Mouse (Mus musculus): ENCODE data around the gene Mypn.

Gene Mypn

DNA sequence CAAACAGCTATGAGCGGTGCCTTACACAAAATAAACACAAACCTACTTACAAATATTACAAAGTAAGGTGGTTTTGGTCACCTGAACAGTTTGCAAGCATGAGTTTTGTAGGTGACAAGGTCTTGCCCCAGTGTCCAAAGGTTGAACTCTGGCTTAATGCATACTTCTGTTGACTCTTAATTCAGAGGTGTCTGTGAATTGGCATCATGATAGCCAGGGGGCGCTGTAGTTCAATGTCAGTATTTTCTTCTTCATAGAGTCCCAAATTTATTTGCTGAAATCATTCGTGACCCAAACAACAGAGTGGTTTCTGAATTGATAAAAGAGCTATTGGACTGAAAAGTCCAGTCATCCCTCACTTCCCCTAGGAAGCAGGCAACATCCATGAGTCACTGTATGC is 50.2 kb downstream of the Mypn start:
- DNase-seq: peak; percentile 60

DNA sequence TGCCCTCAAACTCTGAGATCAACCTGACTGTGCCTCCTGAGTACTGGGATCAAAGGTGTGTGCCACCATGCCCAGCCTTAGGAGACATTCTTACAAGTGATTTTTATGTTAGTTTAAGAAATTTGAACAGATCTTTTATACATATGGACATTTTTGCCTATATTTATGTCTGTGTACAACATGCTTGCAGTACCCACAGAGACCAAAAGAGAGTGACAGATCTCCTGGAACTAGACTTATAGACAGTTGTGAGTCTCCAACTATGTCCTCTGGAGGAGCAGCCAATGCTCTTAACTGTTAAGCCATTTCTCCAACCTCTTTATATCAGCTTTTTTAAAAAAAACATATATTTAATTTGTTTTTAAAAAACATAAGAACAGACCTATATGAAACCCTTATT is 51.4 kb downstream of the Mypn start:
- no peak for DNase-seq

DNA sequence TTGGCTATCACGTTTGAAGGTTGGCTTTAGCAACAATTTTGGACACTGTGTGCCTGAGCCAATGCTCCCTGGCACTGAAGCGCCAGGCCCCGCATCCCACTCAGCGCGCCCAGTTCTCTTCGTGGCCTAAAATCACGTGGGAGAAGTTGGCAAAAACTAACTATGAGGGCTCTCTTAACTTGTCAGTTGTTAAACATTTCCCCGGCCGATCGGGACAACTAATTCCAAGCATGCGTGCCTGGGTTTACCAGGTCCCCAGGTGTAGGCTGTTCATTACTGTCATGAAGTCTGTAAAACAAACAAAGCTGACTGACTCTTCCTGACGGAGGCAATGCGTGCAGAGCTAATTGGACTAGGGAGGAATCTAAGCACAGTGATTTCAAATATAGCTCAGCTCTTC is 61.1 kb downstream of the Mypn start:
- no peak for DNase-seq

DNA sequence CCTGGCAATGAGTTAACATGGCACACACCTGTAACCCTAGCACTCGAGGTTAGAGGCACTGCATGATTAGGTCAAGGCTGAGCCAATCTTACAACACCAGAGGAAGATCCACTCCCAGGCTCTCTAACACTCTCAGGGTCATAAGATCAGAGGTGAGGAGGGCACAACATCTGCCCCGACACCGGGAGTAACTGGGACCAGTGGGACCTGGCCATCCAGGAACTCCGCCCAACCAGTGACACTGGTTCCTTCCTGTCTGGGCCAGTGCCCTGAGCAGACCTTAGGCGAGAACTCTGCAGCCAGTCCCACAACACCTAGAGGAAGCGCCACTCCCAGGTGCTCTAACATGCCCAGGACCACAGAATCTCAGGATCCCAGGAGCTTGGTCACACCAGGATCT is 67.3 kb downstream of the Mypn start:
- DNase-seq: no peak

DNA sequence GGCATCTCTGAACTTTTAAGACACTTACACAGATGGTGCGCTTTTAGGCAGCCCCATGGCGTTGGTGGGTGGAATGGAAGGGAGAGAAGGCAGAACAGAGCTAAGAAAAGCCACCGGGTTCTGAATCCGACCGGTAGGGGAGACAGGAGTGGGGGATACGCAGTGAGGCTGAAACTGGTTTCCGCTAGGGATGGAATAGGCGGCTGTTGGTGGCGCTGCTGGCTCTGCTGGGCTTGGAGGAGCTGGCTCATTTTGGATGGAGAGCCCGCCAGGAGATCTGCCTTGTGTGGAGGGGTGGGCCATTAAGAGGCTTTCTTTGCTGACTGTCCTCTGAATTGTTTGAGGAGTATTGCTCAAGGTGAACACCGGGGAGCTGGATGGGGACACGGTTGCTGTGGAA is 68.1 kb downstream of the Mypn start:
- DNase-seq: no peak

DNA sequence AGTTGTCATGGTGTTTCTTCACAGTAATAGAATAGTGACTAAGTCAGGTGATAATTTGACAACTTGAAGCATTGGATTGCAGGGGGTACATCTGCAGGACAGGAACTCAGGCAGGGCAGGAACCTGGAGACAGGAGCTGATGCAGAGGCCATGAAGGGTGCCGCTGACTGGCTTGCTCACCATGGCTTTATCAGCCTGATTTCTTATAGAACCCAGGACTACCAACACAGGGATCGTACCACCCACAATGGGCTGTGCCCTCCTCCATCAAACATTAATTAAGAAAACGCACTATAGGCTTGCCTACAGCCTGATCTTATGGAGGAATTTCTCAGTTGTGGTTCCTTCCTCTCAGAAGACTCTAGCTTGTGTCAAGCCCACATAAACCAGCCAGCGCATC is 70.4 kb downstream of the Mypn start:
- DNase-seq: no peak

DNA sequence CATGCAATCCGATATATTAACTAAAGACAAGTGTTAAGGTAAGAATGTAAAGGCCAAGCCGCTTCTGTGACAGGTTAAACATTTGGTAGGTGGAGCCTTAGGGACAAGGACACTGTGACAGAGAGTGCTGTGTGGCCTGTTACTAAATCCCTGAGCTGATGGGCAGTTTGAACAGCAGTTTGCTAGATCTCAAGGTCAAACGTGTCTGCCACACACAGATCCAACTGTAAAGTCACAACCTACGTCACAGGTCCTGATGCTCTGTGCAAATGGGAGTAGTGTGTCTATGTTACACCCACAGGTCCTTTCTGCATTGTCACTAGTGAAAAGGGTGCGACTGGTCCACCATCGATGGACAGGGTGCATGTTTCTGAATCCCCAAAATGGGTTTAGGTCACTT is 71.4 kb downstream of the Mypn start:
- no peak for DNase-seq

DNA sequence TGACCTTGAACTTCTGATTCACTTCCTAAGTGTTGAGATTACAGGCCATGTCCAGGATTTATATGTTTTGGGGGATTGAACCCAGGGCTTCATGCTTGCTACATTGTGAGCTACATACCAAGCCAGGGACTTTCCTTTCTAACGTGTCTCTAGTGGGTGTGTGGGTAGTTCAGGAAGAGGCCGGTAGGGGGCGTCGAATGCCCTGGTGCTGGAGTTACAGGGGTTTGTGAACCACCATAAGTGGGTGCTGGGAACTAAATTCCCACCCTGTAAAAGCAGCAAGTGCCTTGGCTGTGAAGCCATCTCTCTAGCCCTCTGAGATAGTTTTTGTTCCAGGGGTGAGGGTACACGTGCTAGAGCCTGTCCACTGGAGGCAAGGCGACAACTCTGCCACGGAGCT is 73.3 kb downstream of the Mypn start:
- DNase-seq: no peak

DNA sequence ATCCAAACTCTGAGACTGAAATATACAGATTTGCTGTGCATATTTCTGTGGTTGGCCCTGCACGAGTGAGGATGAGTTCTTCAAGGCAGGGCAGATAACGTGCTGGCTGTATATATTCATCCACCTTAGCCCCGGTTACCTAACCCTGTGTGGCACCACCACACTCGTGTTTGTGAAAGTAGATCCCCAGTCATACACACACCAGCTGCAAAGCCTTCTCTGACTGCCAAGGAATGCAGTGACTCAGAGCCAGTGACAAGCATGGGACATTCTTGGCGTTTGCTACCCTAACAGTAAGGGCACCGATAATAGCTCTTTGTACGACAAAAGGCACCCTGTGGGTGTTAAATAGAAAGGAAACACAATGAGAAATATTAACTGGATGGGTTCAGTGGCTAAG is 75.5 kb downstream of the Mypn start:
- no peak for DNase-seq

DNA sequence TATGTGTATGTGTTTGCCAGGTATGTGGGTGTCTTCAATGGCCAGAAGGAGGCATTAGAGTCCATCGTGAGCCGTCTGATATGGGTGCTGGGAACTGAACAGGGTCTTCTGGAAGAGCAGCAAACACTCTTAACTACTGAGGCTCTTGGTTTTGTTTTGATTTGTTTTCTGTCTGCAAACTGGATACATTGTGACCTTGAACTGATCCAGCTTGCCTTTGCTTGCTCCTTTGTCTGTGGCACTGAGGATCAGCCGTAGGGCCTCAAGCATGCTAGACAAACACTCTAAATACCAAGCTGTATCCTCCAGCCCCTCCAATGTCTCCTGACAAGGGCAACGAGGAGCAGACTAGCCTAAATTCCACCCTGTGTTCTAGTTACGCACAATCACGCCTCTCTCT is 76.6 kb downstream of the Mypn start:
- no peak for DNase-seq

DNA sequence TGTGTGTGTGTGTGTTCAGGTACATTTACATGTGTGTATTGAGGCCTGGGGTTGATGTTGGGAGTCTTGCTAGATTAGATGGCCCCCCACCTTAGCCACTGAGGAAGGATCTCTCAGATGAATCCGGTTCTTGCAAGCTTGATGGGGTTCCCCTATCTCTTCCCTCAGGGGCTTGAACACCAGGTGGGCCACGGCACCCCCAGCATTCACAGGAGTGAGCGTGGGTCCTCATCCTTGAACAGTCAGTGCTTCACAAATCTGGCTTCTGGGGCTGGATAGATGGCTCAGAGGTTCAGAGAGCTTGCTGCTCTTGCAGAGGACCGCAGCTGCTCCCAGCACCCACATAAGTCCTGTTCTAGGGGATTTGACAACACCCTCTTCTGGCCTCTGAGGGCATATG is 77.6 kb downstream of the Mypn start:
- no peak for DNase-seq

DNA sequence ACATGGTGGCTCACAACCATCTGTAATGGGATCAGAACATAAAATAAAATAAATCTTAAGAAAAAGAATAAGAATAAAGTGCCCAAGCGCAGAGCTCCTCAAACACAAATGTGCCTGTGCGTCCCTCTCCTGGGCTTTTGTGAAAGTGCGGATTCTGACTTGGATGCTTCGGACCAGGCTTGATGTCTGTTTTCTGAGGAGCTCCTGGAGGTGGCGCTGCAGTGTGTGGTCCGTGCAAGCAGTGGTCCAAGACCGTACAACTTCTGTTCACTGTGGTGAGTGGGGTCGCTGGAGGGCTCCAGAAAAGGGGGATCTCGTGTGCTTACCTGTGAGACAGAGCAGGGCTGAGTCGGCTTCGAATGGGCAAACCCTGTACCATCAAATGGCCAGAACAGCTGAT is 78.4 kb downstream of the Mypn start:
- DNase-seq: no peak

DNA sequence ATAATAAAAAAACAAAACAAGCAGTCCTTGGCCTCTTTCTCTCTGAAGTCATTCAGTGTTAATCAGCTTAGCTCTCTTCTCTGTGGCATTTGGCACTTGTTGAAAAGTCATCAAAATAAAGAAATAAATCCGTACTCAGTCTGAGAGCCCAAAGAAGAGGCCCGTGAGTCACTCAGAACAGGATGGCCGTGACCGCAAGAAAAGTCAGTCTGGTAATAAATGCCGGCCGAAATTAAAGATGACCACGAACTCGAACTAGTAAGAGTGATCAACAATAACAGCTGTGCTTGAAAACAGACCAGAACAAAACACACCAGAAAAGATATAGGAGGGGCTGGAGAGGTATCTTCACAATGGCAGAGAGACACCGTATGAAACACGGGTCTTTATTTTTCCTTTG is 79.7 kb downstream of the Mypn start:
- no peak for DNase-seq

DNA sequence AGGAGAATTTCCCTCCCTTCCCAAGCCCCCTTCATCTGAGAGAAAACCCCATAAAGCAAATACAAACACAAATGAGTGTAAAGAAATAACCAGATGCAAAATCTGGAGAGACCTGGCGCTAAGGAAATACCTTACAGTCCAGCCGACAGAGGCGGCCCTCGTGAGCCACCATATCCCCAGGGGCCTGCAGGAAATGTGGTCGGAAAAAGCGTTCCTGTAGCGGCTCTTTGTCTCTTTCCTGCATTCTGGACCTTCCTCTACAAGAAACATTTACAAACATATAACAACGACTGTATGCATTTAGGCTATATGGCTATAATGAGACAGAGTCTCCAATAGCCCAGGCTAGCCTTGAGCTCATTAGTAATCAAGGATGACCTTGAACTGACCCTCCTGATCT is 80.6 kb downstream of the Mypn start:
- DNase-seq: no peak

DNA sequence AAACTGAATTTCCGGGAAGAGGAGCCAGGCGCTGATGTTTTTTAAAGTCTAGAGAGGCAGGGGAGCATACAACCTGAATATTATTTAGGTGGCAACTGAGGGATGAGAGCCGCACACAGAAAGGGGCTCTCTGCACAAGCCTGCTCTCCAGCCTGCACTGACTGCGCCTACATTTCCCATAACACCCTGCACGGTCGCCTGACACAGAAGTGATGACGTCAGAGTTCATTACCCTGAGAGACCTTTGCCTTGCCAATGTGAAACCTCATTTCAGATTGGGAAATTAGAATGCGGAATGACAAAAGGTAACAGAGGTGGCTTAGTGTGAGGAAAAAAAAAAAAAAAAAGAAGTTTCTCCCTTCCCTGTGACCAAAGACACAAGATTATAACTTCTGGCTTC is 81.2 kb downstream of the Mypn start:
- no peak for DNase-seq

DNA sequence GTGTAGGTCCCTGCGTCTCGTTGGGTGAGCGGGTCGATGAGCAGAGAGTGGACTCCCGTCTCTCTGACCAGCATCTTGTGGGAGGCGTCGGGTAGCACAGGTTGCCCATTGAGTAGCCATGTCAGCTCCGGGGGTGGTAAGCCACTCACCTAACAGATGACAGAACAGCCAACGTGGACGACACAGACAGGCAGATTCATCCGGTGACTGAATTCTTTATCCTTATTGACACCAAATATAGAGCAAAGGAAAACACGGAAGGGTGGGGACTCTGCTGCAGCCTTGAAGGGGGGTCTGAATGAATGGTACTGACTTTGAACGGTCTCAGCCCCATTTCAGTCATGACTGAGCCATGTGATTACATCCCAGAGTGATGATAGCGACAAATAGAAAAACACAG is 81.8 kb downstream of the Mypn start:
- DNase-seq: no peak

DNA sequence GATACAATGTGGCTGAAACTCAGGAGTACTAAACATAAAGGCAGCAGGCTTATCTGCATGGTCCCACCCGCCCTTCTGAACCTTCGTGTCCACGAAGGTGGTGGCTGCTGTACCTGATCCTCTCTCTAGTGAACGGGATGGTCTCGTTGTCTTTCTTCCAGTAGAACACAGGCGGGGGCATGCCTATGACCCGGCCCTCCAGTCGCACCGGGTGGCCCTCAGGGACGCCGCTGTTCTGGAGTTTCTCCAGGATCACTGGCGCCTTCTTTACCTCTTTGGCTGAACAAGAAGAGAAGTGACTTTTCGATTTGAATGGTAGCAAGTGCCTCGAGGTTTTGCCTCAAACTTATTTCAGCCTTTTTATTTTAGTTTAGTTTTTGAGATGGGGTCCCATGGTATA is 83.8 kb downstream of the Mypn start:
- no peak for DNase-seq

DNA sequence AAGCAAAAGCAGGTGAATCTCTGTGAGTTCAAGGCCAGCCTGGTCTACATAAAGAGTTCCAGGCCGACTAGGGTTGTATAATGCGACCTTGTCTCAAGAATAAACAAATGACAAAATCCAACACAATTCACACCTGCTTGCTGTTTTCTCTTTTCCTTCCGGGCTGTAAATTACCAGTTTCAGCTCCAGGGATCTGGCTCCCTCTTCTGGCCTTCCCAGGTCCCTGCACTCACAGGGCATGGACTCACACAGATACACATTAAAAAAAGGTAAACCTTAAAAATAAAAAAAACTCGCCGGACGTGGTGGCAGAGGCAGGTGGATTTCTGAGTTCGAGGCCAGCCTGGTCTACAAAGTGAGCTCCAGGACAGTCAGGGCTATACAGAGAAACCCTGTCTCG is 86.2 kb downstream of the Mypn start:
- DNase-seq: no peak

DNA sequence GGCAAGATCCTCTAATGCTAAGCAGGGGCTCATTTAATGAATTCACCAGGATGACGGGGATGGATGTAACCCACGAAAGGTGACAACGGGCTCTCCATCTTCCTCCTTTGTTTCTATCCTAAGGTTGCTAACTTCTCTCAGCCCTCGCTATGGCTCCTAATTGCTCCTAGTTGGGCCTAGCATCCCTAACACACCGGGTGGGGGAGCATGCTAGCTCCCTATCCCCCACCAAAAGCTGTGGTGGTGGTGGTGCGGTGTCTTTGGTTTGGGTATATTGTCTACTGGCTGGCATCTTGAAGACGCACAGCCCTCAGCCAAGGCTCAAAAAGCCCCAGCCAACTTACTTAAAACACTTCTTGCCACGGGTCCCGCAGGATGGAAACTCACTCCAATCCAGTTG is 87.4 kb downstream of the Mypn start:
- no peak for DNase-seq

DNA sequence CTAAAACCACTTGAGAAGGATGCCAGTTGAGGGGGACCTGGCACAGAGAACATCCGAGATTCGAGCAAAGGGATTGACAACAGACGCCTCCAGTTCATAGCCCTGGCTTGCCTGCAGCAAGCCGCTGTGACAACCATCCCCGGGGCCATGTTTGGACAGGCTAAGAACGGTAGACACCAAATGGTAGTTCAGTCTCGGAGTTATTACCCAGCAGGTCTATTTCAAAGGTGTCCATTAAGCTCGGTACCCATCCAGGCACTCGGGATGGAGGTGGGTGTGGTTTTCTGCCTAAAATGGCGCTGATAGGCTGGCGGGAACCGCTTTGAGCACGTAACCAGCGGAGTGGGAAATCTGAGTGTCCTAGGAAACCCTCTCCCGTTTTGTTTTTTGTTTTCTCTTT is 87.9 kb downstream of the Mypn start:
- DNase-seq: no peak

DNA sequence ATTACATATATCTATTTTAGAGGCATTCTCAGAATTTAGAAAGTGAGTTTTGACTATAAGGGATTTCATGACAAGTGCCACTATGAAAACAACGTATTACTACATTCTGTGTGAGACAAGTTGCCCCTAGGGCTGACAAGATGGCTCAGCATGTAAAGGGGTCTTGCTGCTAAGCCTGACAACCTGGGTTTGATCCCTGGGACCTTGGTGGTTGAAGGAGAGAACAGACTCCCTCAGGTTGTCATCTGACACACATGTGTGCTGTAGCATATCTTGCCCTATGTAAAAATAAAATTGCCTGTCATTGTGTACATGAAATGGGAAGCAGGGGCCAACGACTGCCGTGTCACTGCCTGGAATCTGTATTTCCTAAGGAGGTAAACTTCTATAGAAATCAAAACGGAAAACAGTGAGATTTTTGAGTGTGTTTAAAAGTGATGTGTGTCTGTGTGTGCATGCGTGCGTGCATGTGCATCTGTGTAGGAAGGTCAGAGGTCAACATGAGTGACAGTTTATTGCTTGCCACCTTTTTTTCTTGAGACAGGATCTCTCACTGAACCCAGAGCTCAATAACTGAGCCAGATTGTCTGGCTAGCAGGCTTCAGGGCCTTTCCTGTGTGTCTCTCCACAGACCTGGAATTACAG is 89.9 kb downstream of the Mypn start:
- no peak for DNase-seq

DNA sequence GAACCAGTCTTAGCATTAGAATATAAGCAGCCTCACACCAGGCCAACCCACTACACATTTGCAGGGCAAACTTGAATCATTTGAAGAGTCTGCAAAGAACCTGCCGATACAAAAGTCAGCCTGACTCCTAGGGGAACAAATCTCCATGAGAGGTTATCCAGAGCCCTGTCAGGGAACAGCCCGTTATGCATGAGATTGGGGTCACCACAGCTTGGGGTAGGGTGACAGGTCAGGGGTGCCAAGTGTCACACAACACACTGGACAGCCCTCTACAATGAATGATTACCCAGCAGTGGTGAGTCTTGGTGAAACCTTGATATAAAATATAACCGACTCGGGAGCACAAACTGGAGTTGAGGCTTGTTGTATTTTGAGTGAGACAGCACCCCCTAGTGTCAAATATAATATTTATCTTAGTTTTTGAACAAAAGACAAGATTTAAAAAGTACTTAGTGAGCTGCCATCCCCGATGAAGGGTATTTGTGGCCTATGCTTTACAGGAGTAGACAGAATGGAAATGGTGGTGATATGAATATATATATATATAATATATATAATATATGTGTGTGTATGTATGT is 90.6 kb downstream of the Mypn start:
- no peak for DNase-seq

DNA sequence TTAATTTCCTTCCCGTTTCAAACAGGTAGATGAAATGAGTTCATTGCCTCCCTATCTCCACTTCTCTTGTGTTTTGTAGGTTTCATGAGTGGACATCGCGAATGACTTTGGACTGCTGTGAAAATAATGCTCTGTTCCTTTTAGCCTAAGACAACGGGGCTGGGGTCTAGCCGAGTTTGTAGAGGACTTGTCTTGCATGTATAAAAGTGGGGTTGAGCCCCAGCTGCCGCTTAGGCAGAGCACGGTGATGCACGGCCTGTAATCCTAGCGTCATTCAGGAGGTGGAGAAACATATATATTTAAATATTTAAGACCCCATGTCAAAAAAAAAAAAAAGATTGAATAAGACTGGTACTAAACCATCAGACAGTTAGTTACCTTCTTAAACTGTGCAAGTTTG is 103.1 kb downstream of the Mypn start:
- DNase-seq: no peak

DNA sequence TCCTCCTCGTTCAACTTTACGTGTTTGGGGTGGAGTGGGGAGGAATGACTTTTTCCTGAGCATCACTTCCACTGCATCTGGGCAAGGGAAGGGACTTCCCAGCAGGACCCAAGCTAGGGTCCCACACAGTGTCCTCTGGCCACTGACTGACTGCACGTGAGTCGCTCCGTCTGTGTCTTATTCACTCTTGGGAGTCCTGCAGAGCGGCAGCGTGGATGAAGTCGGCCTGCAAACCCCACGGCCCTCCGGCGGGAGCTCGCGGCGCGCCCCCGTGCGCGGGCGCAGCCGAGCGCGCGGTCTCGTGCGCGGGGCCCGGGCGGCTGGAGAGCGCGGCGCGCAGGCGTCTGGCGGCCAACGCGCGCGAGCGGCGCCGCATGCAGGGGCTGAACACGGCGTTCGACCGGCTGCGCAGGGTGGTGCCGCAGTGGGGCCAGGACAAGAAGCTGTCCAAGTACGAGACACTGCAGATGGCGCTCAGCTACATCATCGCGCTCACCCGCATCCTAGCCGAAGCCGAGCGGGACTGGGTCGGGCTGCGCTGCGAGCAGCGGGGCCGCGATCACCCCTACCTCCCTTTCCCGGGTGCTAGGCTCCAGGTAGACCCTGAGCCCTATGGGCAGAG is 103.7 kb downstream of the Mypn start:
- peak; percentile 91 for DNase-seq

DNA sequence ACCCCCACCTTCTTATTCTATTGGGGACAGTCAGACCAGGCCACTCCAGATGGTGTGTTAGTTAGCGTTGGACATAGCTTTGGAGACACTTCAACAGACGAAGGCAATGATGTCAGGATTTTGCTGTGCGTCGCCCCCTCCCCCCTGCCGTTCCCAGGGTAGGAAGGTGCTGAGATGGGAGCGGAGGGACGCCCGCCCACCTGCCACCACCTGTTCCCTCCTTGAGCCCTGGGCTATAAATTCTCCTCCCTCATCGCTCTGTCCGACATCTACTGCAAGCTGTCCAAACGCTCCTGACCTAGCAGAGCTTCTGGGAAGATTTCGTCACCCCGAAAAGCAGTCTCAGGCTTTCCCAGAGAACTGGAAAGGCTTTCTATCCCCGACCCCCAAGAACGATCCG is 104.2 kb downstream of the Mypn start, which contains the start of gene Atoh7:
Gene Atoh7, plus strand, starts transcription at position 131 of the 400 bp plus-strand sequence.
- peak; percentile 87 for DNase-seq
